Mouse (Mus musculus) testis, adult 2 months (tissue): ENCODE data around the gene Gm49358. TPM values are rescaled to one million over a fixed set of nuclear protein-coding genes. Genes with fewer than 3 reads are reported as not detected.

Source experiments
- H3K27ac ChIP-seq: fragments of 200-500 bp; 2 replicates; pipeline ENCODE4 v1.5.1; 2012; ENCODE audit warnings: low read depth, low read length; ENCODE audit not compliant: control insufficient read depth, insufficient read depth
- H3K27me3 ChIP-seq: fragments of 200-500 bp; 2 replicates; pipeline ENCODE4 v1.6.1; 2012; ENCODE audit warnings: mild to moderate bottlenecking, low read length, moderate library complexity; ENCODE audit not compliant: control insufficient read depth, insufficient read depth
- H3K36me3 ChIP-seq: fragments of 200-500 bp; 2 replicates; pipeline ENCODE4 v1.6.1; 2012; ENCODE audit warnings: mild to moderate bottlenecking, low read length; ENCODE audit not compliant: control insufficient read depth, insufficient read depth
- H3K4me1 ChIP-seq: fragments of 200-500 bp; 2 replicates; pipeline ENCODE4 v1.6.1; 2012; ENCODE audit warnings: low read length; ENCODE audit not compliant: control insufficient read depth, insufficient read depth
- H3K4me3 ChIP-seq: fragments of 200-500 bp; 2 replicates; pipeline ENCODE4 v1.5.1; 2012; ENCODE audit warnings: low read depth, mild to moderate bottlenecking, low read length, moderate library complexity, mixed read lengths; ENCODE audit not compliant: control insufficient read depth
- CTCF ChIP-seq: fragments of 200-500 bp; IDR thresholded peaks from 2 replicates; pipeline ENCODE4 v1.5.1; 2012; ENCODE audit warnings: low read depth, mild to moderate bottlenecking, inconsistent platforms, low read length, moderate library complexity; ENCODE audit not compliant: control insufficient read depth, insufficient read depth, insufficient replicate concordance
- POLR2A ChIP-seq: fragments of 200-500 bp; IDR thresholded peaks from 2 replicates; pipeline ENCODE4 v1.6.1; 2012; ENCODE audit warnings: low read depth, mild to moderate bottlenecking, inconsistent platforms, low read length, moderate library complexity; ENCODE audit not compliant: control insufficient read depth
- polyA plus RNA-seq: library from polyadenylated mRNA; depleted of rRNA; stranded (reverse); fragments of >200 nt; gene quantifications from 2 replicates; pipeline ENCODE4 v1.2.3, GENCODE M21; 2012; rRNA removed

The Gm49358 gene
- polyA plus RNA-seq, 1 experiment: not detected

DNA sequence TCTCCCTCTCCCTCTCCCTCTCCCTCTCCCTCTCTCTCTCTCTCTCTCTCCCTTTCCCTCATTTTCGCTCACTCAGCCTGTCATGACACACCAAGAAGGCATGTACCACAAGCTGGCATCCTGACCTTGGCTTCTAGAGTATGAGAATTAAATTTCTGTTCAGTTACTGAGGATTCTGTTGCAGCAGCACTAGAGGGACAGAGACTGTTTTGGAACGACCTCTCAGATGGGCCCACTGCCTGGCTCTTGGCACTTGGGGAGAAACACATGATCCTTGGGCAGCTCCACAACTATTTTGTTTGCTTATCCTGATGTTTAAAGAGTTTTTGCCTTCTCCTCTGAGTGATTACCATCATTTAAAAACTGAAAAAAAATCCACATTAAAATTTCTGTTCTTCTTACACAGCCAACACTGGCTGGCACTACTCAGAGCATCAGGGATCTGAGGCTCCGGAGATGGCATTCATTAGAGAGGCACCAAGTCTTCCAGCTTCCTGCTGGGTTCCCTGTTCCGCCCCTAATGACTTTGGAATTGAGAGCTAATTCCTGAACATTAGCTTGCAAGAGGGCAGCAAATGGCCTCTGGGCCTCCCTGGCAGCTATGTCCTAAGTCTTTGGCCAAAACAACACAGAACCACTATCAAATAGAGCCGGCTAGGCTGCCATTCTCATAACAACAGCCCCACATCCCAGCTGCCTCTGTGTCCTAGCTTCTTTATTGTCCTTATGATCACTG lies 116.5 kb downstream of the Gm49358 start:
- H3K4me1 ChIP-seq: no peaks in the 10 kb centered on the region
- TF ChIP-seq POLR2A (no peak), CTCF (no peak)

DNA sequence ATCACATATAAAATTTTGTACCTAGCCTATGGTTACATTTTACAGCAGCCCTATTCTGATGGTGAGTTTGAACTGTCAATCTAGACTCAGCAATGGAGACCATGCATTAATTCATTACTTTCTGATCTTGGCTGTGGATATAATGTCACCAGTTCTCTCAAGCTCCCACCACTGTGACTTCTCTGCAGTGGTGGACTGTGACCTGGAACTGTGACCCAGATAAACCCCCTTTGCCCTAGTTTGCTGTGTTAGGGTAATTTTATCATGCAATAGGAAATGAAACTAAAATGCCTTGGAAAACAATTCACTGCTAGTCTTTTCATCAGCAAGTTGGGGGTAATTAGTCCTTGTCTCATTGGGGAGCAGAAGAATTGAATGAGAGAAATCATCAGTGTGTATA lies 117.7 kb downstream of the Gm49358 start:
- H3K27ac ChIP-seq: no peak overlapping the region
- no peaks in the 10 kb centered on the region for H3K4me1 ChIP-seq
- TF ChIP-seq CTCF: no peak
- no peak for TF ChIP-seq POLR2A
- H3K27me3 ChIP-seq: no peaks in the 10 kb centered on the region
- no peak overlapping the region for H3K4me3 ChIP-seq
- no peaks in the 10 kb centered on the region for H3K36me3 ChIP-seq

More for the DNA sequence above, 116.5 kb downstream of the Gm49358 start:
- Histone ChIP-seq H3K27me3 (no peaks in the 10 kb centered on the region), H3K27ac (no peak overlapping the region), H3K4me3 (no peak overlapping the region), H3K36me3 (no peaks in the 10 kb centered on the region)

Other genes with a start within 250 kb of the Gm49358 start
- 107 and 172 TPM in 2 replicates for gene Hsp90b1, start 58.5 kb upstream of the Gm49358 start, polyA plus RNA-seq
- gene Ttc41, start 58.2 kb upstream of the Gm49358 start, polyA plus RNA-seq: 30.1 and 32.0 TPM in 2 replicates
- 7.0 and 7.7 TPM in 2 replicates for gene Nt5dc3, start 15.0 kb downstream of the Gm49358 start, polyA plus RNA-seq
- 5.9 and 6.5 TPM in 2 replicates for gene Stab2, start 244.1 kb downstream of the Gm49358 start, polyA plus RNA-seq